Mouse (Mus musculus): ENCODE results near the gene Dgkb.

The Dgkb gene

DNA sequence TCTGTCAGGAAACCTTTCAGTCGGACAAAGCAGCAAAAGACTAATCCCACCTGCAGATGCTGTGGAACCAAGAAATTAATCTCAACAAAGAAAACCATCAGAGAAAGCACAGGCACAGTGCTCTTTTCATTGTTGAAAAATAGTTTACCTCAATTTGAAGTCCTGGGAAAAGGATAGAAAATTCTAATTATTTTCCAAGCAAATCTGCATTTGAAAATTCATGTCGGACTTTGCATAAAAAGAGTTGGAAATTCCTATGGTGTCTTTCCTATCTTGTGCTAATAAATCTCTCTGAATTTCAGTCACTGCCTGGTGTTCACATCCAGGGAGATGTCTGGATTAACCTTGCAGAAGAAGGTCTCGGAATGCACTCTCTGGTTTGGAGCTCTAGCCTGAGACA lies at the start of gene Dgkb:
Gene Dgkb (plus strand): TSS at position 301 of the 400 bp plus-strand sequence.
- no peak for DNase-seq (ENCODE audit: low read depth, low spot score)

DNA sequence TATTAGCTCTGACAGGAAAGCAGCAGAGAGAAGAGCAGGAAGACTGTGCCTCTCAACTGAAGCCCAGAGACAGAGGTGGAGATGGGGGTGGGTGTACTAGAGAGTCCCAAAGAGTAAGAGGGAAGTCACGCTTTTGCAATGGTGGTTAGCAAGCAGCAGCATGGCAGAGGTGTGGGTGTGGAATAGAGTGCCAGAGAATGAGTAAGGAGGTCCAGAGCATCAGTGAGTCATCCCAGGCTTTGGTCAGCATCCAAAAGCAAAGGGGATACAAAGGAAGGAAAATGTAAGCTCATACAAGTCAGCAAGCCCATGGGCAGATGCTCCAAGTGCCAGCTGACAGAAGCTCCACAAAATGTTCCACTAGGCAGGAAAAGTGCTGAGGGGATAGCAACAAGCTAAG lies 47.7 kb upstream of the Dgkb start:
- no peak for DNase-seq (ENCODE audit: low read depth, low spot score)

DNA sequence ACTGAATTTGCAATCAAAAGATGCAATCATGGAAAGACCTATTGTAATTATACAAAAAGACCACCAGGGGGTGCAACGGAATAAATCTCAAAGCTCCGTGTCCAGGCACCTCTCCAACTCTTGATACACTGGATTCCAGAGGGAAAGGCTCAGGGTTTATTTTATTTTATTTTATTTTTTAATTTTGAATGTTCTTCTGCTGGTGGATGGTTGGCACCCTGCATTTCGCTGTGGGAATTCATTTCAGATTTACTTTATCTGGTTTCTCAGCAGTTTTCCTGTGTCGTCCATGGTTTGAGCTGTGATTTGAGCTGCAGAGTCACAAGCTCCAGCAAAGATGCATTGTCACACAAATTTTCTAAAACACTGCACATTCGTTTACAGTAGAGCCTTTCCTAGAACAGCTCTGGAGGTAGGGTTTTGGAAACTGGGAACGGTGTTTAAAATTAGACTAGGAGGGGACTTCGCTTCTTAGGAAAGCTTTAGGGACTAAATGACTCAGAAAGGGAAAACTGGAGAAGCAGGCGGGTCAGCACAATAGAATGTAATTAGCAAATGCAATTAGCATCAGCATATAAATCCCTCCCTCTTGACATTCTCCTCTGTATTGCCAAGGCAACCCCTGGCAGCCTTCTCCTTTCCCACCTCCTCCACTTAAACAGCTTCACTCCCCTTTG lies 43.7 kb upstream of the Dgkb start:
- peak; percentile 56 for DNase-seq (ENCODE audit: low read depth, low spot score)

DNA sequence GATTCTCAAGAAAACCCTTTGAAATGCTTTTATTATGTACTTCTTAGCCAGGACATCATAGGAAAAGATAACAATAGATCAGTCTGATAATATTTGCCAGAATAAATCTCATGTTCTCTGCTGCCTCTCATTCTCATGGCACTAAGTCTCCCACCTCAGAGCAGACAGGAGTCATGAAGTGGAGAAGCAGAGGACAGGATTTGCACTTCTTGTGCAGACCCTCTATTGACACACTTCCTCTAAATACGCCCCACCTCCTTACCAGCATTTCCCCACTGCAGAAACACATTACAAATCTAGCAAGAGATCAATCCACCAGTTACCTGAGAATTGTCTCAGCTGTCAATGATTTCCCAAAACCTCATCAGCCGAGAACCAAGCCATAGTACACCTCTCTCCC lies 42.9 kb upstream of the Dgkb start:
- no peak for DNase-seq (ENCODE audit: low read depth, low spot score)

DNA sequence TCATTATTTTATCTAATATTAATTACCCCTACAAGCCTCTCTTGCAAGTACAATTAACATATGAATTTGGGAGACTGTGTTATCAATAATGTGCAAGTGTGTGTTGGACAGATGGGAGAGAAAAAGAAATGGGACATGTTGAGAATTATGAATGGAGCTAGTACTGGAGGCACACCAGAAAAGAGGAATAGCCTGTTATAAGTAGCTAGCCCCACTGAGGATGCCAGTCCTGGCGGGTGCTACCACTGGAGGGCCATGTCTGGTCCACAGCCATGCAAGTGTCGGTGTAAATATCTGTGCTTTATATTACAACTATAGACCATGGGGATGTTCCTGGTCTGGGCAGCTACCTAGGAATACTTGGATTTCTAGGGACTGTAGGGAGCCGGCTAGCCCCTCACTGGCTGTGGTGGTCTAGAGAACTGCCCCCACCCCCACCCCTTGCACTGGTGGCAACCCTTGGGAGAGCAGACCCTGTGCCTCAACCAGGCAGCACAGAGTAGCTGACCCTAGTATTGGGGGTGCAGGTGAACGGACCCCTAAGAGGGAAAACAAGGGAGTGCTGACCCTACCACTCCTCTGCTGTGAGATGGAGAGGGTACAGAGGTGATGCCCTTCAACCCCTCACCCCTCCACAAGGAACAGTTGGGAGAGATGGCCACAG lies 21.1 kb upstream of the Dgkb start:
- DNase-seq (ENCODE audit: low read depth, low spot score), result no peak

DNA sequence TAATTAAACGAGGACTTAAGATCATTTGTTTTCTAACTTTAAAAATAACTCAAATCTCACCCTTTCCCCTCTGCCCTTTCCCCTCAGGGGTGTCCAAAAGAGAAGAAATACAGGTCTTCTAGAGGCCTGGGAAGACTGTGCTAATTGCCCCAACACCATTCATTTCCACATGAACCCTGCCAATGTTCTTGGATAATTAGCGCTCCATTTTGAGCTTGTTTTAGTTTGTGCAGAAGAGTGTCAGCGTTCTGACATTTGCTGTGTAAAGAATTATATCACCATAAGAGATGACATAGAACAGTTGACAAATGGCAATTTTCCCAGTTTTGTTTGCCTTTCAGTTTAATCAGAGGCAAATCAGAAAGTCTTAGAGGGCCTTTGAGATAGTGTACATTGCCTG lies 3.4 kb upstream of the Dgkb start:
- DNase-seq (ENCODE audit: low read depth, low spot score), result no peak

DNA sequence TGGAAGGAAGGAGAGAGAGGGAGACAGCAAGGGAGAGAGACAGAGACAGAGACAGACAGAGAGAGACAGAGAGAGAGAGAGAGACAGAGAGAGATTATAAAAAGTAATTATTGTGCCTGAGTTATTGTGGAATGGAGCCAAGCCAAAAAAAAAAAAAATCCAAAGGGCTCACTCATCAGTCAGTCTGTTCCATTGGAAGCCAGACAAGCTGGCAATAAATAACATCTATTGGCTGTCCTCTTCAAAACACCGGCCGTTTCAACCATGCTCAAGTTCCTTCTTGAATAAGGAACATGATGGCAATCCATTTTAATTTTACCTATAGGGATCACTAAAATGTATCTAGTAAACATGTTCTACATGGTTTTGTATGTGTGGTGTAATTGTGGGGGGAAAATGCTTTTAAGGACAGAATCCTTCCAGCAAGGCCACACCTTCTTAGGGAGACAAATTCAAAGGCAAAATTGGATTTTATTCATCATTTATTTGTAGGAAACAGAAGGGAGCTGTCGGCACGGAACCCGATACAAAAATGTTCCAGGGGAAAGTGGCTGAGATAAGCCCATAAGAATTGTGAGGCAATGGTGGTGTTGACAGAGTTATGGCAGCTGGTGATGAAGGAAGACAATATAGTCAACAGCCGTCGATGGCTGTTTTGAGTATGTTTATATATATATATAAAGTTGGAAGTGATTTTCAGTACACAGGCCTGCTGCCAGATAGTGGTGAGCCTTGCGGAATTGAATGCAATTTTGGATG lies 3.7 kb downstream of the Dgkb start:
- DNase-seq (ENCODE audit: low read depth, low spot score), result no peak

DNA sequence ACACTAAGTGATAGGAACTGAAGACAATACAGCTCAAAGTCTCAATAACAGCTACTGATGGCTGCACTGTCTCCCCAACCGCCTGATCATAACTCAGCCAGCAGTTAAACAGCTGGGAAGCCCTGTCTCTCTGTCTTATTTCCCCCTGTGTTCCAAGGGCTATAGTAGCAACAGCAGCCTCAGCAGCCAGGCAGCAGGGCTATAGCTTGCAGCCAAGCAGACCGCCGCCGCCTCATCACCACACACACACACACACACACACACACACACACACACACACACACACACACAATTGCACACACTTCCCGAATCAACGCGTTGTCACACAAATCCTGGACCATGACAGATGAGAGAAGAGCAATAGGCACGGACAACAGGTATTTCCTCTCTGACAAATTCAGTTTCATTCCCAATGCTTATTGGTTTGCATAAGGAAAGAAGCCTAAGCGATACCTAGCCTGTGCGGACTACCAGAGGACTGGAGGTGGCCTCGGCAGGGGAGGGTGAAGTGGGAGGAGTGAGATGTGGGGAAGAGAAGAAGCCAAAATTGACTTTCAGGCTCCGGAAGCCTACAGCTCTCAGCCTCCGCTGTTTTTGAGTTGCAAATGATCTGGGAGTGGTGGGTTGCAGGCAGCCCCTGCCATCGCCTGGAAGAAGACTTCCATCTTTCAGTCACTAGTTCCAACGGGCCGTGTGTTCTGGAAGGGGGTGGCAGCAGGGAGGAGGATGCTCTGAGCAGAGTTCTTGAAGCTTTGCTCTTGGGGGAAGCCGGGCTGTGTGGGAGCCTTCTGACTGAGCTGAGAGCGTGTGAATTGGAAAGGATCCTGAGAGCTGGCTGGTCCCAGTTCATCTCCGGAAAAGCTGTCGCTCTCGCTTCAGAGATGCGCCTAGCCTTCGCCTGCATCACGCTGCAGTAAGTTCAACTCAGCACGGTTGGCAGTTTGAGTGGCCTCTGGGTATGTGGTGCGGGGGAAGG lies 62.8 kb downstream of the Dgkb start:
- peak; percentile 25 for DNase-seq (ENCODE audit: low read depth, low spot score)

DNA sequence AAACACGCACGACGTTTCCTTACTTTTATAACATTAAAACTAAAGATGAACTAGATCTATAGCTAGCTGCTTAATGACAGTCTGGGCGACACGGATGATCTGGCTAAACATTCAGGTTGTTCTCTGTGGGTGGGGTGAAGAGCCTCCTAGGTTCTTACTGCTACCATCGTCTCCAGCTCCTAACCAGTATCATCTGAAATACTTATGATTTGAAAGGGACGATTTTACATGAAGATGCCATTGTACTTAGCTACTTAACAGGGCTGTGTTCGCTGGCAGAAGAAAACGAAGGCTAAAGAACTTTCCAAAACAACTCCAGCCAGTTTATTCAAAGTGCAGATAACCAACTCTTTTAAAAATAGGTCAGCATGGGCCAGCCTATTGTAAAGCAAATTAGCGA lies 63.9 kb downstream of the Dgkb start:
- DNase-seq (ENCODE audit: low read depth, low spot score), result no peak

DNA sequence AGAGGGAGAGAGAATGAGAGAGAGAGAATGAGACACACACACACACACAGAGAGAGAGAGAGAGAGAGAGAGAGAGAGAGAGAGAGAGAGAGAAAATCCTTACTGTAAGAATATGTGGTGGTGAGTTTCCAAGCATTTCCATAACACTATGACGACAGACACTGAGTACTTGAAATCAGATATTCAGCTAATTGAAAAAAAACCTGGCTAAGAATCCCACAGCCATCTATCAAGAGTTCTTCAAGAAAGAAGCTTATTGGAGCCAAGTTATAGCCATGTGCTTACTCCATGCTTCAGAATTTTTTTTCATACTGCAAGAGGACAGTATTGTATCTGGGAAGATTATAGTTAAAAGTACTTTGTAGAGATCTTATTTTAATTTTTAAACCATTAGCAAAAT lies 65.3 kb downstream of the Dgkb start:
- DNase-seq (ENCODE audit: low read depth, low spot score), result no peak

DNA sequence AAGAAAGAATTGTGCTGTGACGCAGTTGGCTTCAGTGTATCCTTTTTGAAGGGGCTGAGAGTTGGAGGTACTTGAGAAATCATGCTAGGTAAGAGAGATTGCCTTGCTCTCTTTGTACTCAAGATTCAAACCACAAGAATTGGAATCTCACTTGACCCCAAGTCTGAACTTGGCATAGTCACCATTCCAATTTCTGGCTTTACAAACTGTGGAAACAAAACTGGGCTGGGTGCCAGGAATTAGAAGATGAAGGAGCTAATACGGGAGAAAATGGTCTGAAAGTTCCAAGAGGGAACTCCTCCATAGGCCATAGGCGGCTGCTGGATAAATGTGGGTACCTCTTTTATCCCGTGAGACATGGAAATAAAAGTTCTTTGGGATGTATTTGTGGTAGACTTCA lies 66.3 kb downstream of the Dgkb start:
- no peak for DNase-seq (ENCODE audit: low read depth, low spot score)

DNA sequence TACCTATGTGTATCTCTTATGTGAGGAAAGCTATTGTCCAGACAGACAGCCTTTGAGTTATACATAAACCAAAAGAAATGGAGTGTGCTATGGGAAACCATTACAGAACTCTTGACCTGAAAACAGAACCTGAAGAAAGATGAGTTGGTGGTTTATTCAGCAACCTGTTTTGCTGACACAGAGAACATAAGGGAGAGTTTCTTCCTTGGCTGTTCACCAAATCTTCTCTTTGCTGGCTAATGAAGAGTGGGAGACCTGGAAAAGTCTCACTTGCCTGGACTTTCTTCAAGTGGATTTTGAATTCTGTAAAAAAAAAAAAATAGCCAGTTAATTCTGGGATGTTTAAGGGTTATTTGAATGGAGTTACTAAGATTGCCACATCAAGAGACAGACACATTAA lies 71.1 kb downstream of the Dgkb start:
- no peak for DNase-seq (ENCODE audit: low read depth, low spot score)

DNA sequence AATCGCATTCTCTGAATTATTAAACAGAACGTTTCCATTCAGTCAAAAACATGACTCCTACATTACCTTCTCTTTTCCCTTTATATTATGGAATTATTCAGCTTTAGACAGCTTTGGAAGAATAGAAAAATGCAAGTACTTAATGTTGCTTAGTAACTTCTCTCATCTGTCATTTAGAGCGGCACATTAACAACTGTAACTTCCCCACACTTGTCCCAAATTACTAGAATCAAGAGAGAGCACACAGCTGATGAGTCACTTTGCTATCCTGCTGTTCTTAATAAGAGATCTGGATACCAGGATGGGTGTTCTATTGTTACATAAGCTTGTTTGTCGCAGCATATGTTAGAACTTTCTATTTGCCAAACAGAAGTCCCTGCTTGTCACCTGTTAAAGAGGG lies 71.9 kb downstream of the Dgkb start:
- DNase-seq (ENCODE audit: low read depth, low spot score), result no peak

DNA sequence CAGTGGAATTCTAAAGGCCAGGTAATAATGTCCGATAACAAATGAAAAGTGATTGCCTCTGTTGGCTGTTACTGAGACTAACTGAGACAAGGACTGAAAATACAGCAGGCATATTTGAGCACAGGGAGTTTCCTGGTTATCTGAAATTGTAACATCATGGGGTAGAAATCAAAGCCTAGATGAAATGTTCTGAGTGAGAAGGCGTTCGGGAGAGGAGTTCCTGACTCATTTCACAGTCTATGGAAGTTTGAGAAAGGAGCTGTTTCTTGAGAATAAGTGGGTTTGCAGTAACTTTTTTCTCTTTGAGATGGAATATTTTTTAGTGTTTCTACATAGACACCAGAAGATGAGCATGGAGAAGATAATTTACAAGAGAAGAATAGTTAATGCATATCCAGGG lies 73.8 kb downstream of the Dgkb start:
- no peak for DNase-seq (ENCODE audit: low read depth, low spot score)

DNA sequence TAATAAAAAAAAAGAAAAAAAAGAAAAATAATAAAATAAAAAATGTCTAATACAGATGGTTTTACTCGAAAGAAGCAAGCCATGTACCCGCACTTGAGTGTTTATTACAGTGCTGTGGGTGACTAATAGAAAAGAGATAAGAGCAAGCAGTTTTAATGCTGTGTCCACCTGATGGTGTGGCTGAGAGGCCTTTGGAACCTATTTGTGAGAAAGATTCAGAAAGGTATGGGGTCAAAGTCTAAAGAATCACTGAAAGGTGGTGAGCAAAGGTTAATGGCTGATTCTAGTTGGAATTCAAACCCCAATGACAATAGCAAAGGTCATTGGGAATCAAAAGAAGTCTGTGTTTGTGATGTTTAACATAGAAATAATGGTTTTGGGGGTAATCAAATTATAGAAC lies 124.6 kb downstream of the Dgkb start:
- no peak for DNase-seq (ENCODE audit: low read depth, low spot score)

DNA sequence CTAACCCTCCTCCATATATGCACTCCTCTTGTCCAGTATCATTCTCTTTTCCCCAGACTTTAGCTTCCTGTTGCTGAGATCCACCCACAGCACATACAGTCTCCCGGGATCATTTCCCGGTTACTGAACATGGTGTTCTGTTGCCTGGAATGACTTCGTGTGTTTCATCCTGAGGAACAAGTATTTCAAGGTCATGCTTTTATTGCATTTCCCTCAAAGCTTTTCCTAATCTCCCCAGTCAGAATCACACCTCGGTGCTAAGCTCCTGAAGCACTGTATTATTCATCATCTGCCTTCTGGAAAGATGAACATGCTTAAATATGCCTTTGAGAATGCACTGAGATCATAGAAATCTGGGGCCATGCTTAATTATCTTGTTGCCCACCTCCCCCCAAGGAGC lies 138.7 kb downstream of the Dgkb start:
- DNase-seq (ENCODE audit: low read depth, low spot score), result no peak

DNA sequence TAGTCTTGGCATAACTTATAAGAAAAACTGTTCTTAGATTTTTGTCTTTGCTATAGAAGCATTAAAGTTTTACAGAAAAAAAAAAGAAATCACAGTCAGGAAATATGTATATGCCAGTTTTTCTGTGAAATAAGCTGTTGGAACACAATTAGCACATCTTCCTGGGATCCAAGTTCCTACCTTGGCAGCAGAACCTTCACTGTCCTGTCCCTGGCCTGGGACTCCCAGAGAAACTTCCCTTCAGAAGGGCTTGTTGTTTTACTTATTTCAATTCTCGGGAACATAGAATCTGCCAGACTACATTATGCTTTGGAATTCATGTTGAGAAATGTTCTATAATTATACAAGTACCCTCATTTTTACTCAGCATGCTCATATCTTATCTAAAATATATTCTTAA lies 154.0 kb downstream of the Dgkb start:
- DNase-seq (ENCODE audit: low read depth, low spot score), result no peak

DNA sequence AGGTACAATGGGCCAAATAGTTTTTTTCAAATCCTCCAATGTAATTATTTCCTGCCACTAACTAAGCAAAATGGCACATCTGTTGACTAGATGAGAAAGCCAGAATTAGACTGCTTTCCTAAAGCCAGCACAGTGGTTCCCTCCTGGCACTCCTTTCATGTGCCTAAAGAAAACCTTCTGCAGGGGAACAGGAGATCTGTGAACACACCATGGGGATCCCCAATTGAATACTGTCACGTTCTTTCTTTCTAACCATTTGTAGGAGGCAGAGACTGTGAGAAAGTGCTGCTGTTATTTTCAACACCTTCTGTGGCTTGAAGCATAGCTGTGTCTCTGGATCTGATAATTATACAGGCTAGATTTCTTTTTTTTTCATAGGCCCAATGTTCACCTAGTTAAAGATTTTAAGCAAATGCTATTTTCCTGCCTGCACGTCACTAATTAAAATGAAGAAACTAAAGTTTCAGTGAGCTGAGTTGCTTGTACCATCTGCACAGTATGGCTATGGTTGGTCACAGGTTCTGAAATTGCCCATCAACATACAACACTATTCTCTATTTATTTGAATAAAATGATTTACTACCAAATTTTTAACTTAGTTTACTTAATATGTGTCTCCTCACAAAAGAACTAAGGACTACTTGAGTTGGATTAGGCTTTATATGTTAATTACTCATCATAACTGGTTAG lies 161.1 kb downstream of the Dgkb start:
- no peak for DNase-seq (ENCODE audit: low read depth, low spot score)

DNA sequence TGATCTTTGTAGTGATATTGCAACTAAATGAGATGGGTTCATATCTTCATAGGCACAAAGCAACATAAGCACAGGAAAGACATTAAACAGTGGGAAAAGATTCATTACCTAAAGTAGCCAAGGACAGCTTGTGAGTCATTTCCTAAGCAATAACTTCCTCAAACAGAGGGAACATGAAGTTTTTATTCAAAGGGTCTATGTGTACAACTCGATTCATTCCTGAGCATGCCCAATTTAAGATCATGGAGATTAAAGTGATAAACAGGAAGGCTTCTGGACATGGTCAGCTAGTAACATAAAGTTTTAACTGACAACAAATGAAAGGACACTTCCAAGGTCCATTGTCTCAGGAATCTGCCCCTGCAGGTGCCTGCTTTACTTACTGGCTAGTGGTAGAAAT lies 167.8 kb downstream of the Dgkb start:
- DNase-seq (ENCODE audit: low read depth, low spot score), result no peak

DNA sequence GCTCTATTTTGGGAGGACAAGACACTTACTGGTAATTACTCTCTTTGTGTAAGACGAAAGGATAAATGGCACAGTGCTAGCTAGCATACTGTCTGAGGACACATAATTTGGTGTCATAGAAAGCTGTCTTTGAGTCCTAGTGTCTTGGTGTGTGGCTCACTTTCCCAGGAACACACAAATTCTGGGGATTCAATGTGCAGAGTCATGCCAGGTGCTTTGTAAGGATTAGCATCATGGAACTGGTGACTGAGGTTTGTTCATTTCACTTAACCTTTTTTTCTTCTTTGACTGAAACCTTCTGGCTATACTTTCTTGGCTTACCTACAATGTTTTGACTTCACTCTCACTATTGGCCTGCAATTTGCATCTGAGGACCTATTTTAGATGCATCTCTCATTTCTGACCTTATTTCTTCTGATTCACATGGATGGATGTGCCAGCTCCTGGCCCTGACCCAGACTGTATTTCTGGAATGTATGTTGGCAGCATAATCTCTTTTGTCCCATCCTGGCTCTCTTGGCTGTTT lies 170.6 kb downstream of the Dgkb start:
- no peak for DNase-seq (ENCODE audit: low read depth, low spot score)

DNA sequence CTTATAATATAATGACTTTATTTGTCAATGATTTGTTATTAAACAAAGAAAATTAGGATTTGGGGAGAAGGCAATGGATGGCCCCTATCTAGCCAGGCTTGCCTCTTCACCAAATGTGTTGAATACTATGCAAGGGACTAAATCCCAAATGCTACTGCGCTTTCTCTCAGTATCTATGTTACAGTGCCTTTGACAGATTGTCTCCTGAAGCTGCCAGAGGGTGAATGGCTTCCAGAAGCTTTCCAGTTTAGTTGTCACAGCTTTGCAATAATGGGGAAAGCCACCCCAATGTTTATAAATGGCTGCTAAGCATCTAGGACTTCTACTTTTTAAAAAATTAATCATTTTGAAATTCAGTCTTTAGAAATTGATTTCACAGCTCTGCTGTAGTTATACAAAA lies 175.7 kb downstream of the Dgkb start:
- no peak for DNase-seq (ENCODE audit: low read depth, low spot score)

Data from forelimb bud, embryonic 11.5 days (tissue).